12 mouse cellular contexts compared by ENCODE assay signal in genomic region chr5:146314538-146314937, GRCm38 (mm10).
DNase-seq lines count a peak whose midpoint lies in the region; ATAC-seq and TF ChIP-seq lines count a peak whose summit lies in the region.
"Had no signal": no experiment of that assay in that cellular context is flagged by ENCODE, and none has a peak within 500 bp of the region (broad histone marks: within the 10 kb centered on the region; RNA-seq: fewer than 3 reads in every experiment).

No protein-coding gene starts in this region.

- no peak for TF ChIP-seq CTCF in liver, embryonic 14.5 days (IDR thresholded peaks at IDR 0.05; ENCODE audit: low read depth)

- 86% methylated on average over 6 of the region's 6 CpGs for WGBS in hindbrain, embryonic 12.5 days
- WGBS in hindbrain, embryonic 14.5 days, result 90% methylated on average over 6 of the region's 6 CpGs
- 66% methylated on average over 6 of the region's 6 CpGs for WGBS in embryonic facial prominence, embryonic 12.5 days
- 63% methylated on average over 6 of the region's 6 CpGs for WGBS in intestine, embryonic 16.5 days
- whole genome bisulfite sequencing in liver, embryonic 14.5 days (ENCODE audit: insufficient replicate concordance), result 73% methylated on average over 6 of the region's 6 CpGs

- H3K9ac ChIP-seq in hindbrain, embryonic 12.5 days, result no peak overlapping the region
- H3K9ac ChIP-seq in hindbrain, embryonic 14.5 days, result no peak overlapping the region
- H3K9ac ChIP-seq in embryonic facial prominence, embryonic 12.5 days, result no peak overlapping the region
- no peak overlapping the region for H3K9ac ChIP-seq in intestine, embryonic 16.5 days (ENCODE audit: low read depth, low read length)
- peak overlapping the region; percentile 38 for H3K9ac ChIP-seq in liver, embryonic 14.5 days (replicated peaks)
- H3K9ac ChIP-seq: kidney, embryonic 15.5 days; midbrain, embryonic 12.5 days had no signal

- no peak for DNase-seq in hindbrain, embryonic 14.5 days (ENCODE audit: low spot score)
- no peak for DNase-seq in liver, embryonic 14.5 days (ENCODE audit: low read depth in 3 of 3, low spot score in 3 of 3)
- no peak for DNase-seq in cerebellum, adult 9-11 months
- DNase-seq in cerebellum, adult 18-20 months, result no peak
- DNase-seq: cerebellum, adult 11 months; heart, postnatal 36 days; right cerebral cortex, adult 18-20 months had no signal

- no peak for ATAC-seq in hindbrain, embryonic 12.5 days (ENCODE audit: low FRiP score)
- no peak for ATAC-seq in hindbrain, embryonic 14.5 days (ENCODE audit: low FRiP score)
- ATAC-seq in embryonic facial prominence, embryonic 12.5 days (ENCODE audit: insufficient number of reproducible peaks, insufficient read depth, low FRiP score, low TSS enrichment), result no peak
- ATAC-seq in intestine, embryonic 16.5 days, result peak; percentile 58; the same call in 1 of the 2 replicates
- ATAC-seq in liver, embryonic 14.5 days (ENCODE audit: insufficient read depth), result no peak

- no peaks in the 10 kb centered on the region for H3K9me3 ChIP-seq in hindbrain, embryonic 12.5 days (replicated peaks)
- no peaks in the 10 kb centered on the region for H3K9me3 ChIP-seq in hindbrain, embryonic 14.5 days (ENCODE audit: control insufficient read depth, low read length)
- H3K9me3 ChIP-seq in embryonic facial prominence, embryonic 12.5 days, result no peaks in the 10 kb centered on the region
- H3K9me3 ChIP-seq in intestine, embryonic 16.5 days (ENCODE audit: control insufficient read depth, low read length), result no peaks in the 10 kb centered on the region
- H3K9me3 ChIP-seq in liver, embryonic 14.5 days (ENCODE audit: control insufficient read depth, low read length), result no peaks in the 10 kb centered on the region
- H3K9me3 ChIP-seq: kidney, embryonic 15.5 days; midbrain, embryonic 12.5 days had no signal

- no peaks in the 10 kb centered on the region for H3K27me3 ChIP-seq in hindbrain, embryonic 12.5 days
- no peaks in the 10 kb centered on the region for H3K27me3 ChIP-seq in hindbrain, embryonic 14.5 days (ENCODE audit: control insufficient read depth, insufficient read depth, low read length)
- no peaks in the 10 kb centered on the region for H3K27me3 ChIP-seq in embryonic facial prominence, embryonic 12.5 days
- H3K27me3 ChIP-seq in intestine, embryonic 16.5 days (replicated peaks; ENCODE audit: control insufficient read depth, insufficient read depth, low read length), result no peaks in the 10 kb centered on the region
- no peaks in the 10 kb centered on the region; the same call in 1 of the 2 replicates for H3K27me3 ChIP-seq in liver, embryonic 14.5 days (ENCODE audit: control insufficient read depth, insufficient read depth, low read length)
- H3K27me3 ChIP-seq: kidney, embryonic 15.5 days; midbrain, embryonic 12.5 days had no signal

- TF ChIP-seq EP300 in liver, embryonic 14.5 days (IDR thresholded peaks at IDR 0.05; ENCODE audit: low read depth), result no peak

- H3K4me3 ChIP-seq in hindbrain, embryonic 12.5 days, result no peak overlapping the region
- H3K4me3 ChIP-seq in hindbrain, embryonic 14.5 days (replicated peaks; ENCODE audit: low read length), result no peak overlapping the region
- H3K4me3 ChIP-seq in embryonic facial prominence, embryonic 12.5 days, result no peak overlapping the region
- no peak overlapping the region for H3K4me3 ChIP-seq in intestine, embryonic 16.5 days (ENCODE audit: low read length)
- no peak overlapping the region for H3K4me3 ChIP-seq in liver, embryonic 14.5 days (ENCODE audit: insufficient read depth in 1 of 2, low read depth in 2 of 2, low read length in 2 of 2)
- H3K4me3 ChIP-seq: kidney, embryonic 15.5 days; midbrain, embryonic 12.5 days had no signal

- H3K4me2 ChIP-seq in hindbrain, embryonic 12.5 days (replicated peaks), result no peak overlapping the region
- H3K4me2 ChIP-seq in hindbrain, embryonic 14.5 days (replicated peaks), result no peak overlapping the region
- 0 out of 2 replicates have a peak overlapping the region, but pooled peaks have one; percentile 2 for H3K4me2 ChIP-seq in embryonic facial prominence, embryonic 12.5 days (replicated peaks)
- no peak overlapping the region for H3K4me2 ChIP-seq in intestine, embryonic 16.5 days (ENCODE audit: low read depth, low read length)
- no peak overlapping the region for H3K4me2 ChIP-seq in liver, embryonic 14.5 days (ENCODE audit: low read depth)
- H3K4me2 ChIP-seq: midbrain, embryonic 12.5 days had no signal

- peaks cover 14% of the 10 kb centered on the region for H3K4me1 ChIP-seq in hindbrain, embryonic 12.5 days
- 0 out of 2 replicates have a peak, but pooled peaks cover 8% of the 10 kb centered on the region for H3K4me1 ChIP-seq in hindbrain, embryonic 14.5 days (replicated peaks; ENCODE audit: control insufficient read depth, insufficient read depth, low read length)
- H3K4me1 ChIP-seq in embryonic facial prominence, embryonic 12.5 days, result peaks cover 40% of the 10 kb centered on the region
- peaks cover 16% of the 10 kb centered on the region for H3K4me1 ChIP-seq in intestine, embryonic 16.5 days (ENCODE audit: control insufficient read depth, insufficient read depth, low read length)
- H3K4me1 ChIP-seq in liver, embryonic 14.5 days (replicated peaks; ENCODE audit: control insufficient read depth in 2 of 2, insufficient read depth in 2 of 2, low read length in 1 of 2), result peaks cover 55 to 65% of the 10 kb centered on the region in 2 experiments
- H3K4me1 ChIP-seq: midbrain, embryonic 12.5 days had no signal

- H3K27ac ChIP-seq in hindbrain, embryonic 12.5 days, result 0 out of 2 replicates have a peak overlapping the region, but pooled peaks have one; percentile 36
- no peak overlapping the region for H3K27ac ChIP-seq in hindbrain, embryonic 14.5 days
- peak overlapping the region; percentile 43; the same call in 1 of the 2 replicates for H3K27ac ChIP-seq in embryonic facial prominence, embryonic 12.5 days
- H3K27ac ChIP-seq in intestine, embryonic 16.5 days (ENCODE audit: low read length), result no peak overlapping the region; the same call in 1 of the 2 replicates
- H3K27ac ChIP-seq in liver, embryonic 14.5 days, result peak overlapping the region; percentile 97
- H3K27ac ChIP-seq: midbrain, embryonic 12.5 days had no signal

- no peaks in the 10 kb centered on the region for H3K36me3 ChIP-seq in hindbrain, embryonic 12.5 days
- H3K36me3 ChIP-seq in hindbrain, embryonic 14.5 days (replicated peaks; ENCODE audit: control insufficient read depth, insufficient read depth), result no peaks in the 10 kb centered on the region
- no peaks in the 10 kb centered on the region for H3K36me3 ChIP-seq in embryonic facial prominence, embryonic 12.5 days
- H3K36me3 ChIP-seq in intestine, embryonic 16.5 days (ENCODE audit: control insufficient read depth, insufficient read depth, low read length), result no peaks in the 10 kb centered on the region
- no peaks in the 10 kb centered on the region for H3K36me3 ChIP-seq in liver, embryonic 14.5 days (replicated peaks; ENCODE audit: control insufficient read depth, insufficient read depth, low read depth)
- H3K36me3 ChIP-seq: kidney, embryonic 15.5 days; midbrain, embryonic 12.5 days had no signal

Comparison
In these comparisons a context has a peak if more than half of its experiments do, and no peak if none do; other contexts are left out.
1. H3K27ac ChIP-seq: peak in hindbrain, embryonic 12.5 days (single experiment), embryonic facial prominence, embryonic 12.5 days (single experiment) and liver, embryonic 14.5 days (single experiment); none in hindbrain, embryonic 14.5 days (single experiment) and intestine, embryonic 16.5 days (single experiment).